Mouse (Mus musculus): ENCODE measurements around the gene Safb. TPM values are rescaled to one million over a fixed set of nuclear protein-coding genes. Genes with fewer than 3 reads are reported as not detected.
"Not testable (repeated sequence)": the region's sequence is repeated elsewhere in the genome, so short reads cannot be mapped to it uniquely, and the experiment has no call there.

Gene Safb
- polyA plus RNA-seq, 1 experiment: 141 TPM

- Histone ChIP-seq H3K27me3 (ENCODE audit: control insufficient read depth, insufficient read depth, low read length) (no peaks in the 10 kb centered on the region), H3K27ac (ENCODE audit: insufficient read depth, low read length) (no peak overlapping the region), H3K4me1 (ENCODE audit: control insufficient read depth, insufficient read depth, low read length) (no peaks in the 10 kb centered on the region), H3K4me3 (replicated peaks; ENCODE audit: insufficient read depth, low read depth, low read length) (peak overlapping the region; percentile 65)
- no peak for DNase-seq
- under 1% methylated on average over 26 of the region's 32 CpGs for WGBS
- TF ChIP-seq POLR2A (IDR thresholded peaks at IDR 0.05; ENCODE audit: borderline replicate concordance, insufficient read depth, low read length) (no peak), CTCF (IDR thresholded peaks at IDR 0.05; ENCODE audit: borderline replicate concordance, insufficient read depth, low read depth, low read length) (no peak)
Observed at GRCm38 (mm10) chr17:56626260-56626659, 41.6 kb downstream of the Safb start.

- peak within 1 kb of the TSS; percentile 65 for H3K4me3 ChIP-seq (replicated peaks; ENCODE audit: insufficient read depth, low read depth, low read length)
- TF ChIP-seq CTCF (IDR thresholded peaks at IDR 0.05; ENCODE audit: borderline replicate concordance, insufficient read depth, low read depth, low read length): no peak
- peak; percentile 96 for TF ChIP-seq POLR2A (IDR thresholded peaks at IDR 0.05; ENCODE audit: borderline replicate concordance, insufficient read depth, low read length)
- peak; percentile 97 to 98 for DNase-seq
- no peaks in the 10 kb centered on the region for H3K27me3 ChIP-seq (ENCODE audit: control insufficient read depth, insufficient read depth, low read length)
- under 1% methylated on average over 51 of the region's 51 CpGs for WGBS
- H3K27ac ChIP-seq (ENCODE audit: insufficient read depth, low read length): no peak within 1 kb of the TSS
- H3K4me1 ChIP-seq (ENCODE audit: control insufficient read depth, insufficient read depth, low read length): no peaks in the 10 kb centered on the region
Observed at GRCm38 (mm10) chr17:56626754-56627470, 42.3 kb downstream of the Safb start, which contains the start of gene Lonp1. TSS of gene Lonp1 (minus strand) at chr17:56626887.

GRCm38 (mm10) chr17:56627530-56628277 is 43.1 kb downstream of the Safb start, which contains the start of gene Catsperd:
TSS of gene Catsperd (plus strand) at chr17:56628143.
- peak; percentile 51 to 65 for DNase-seq
- Histone ChIP-seq H3K27me3 (ENCODE audit: control insufficient read depth, insufficient read depth, low read length) (no peaks in the 10 kb centered on the region), H3K4me1 (ENCODE audit: control insufficient read depth, insufficient read depth, low read length) (no peaks in the 10 kb centered on the region), H3K27ac (ENCODE audit: insufficient read depth, low read length) (no peak within 1 kb of the TSS), H3K4me3 (replicated peaks; ENCODE audit: insufficient read depth, low read depth, low read length) (peak within 1 kb of the TSS; percentile 65)
- 7% methylated on average over 26 of the region's 26 CpGs for WGBS
- no peak for TF ChIP-seq CTCF (IDR thresholded peaks at IDR 0.05; ENCODE audit: borderline replicate concordance, insufficient read depth, low read depth, low read length)
- no peak for TF ChIP-seq POLR2A (IDR thresholded peaks at IDR 0.05; ENCODE audit: borderline replicate concordance, insufficient read depth, low read length)

- not testable (repeated sequence) for DNase-seq; H3K4me3 ChIP-seq (replicated peaks; ENCODE audit: insufficient read depth, low read depth, low read length); H3K27ac ChIP-seq (ENCODE audit: insufficient read depth, low read length); H3K27me3 ChIP-seq (ENCODE audit: control insufficient read depth, insufficient read depth, low read length); H3K4me1 ChIP-seq (ENCODE audit: control insufficient read depth, insufficient read depth, low read length)
- whole genome bisulfite sequencing: 78% methylated on average over 27 of the region's 27 CpGs
Observed at GRCm38 (mm10) chr17:56629800-56630781, 45.5 kb downstream of the Safb start.

- no peak overlapping the region for H3K27ac ChIP-seq (ENCODE audit: insufficient read depth, low read length)
- H3K4me3 ChIP-seq (replicated peaks; ENCODE audit: insufficient read depth, low read depth, low read length): no peak overlapping the region
- no peak for DNase-seq
- H3K27me3 ChIP-seq (ENCODE audit: control insufficient read depth, insufficient read depth, low read length): no peaks in the 10 kb centered on the region; the same call in 1 of the 2 replicates
- 44% methylated on average over 4 of the region's 4 CpGs for WGBS
- TF ChIP-seq POLR2A (IDR thresholded peaks at IDR 0.05; ENCODE audit: borderline replicate concordance, insufficient read depth, low read length) (no peak), CTCF (IDR thresholded peaks at IDR 0.05; ENCODE audit: borderline replicate concordance, insufficient read depth, low read depth, low read length) (no peak)
- H3K4me1 ChIP-seq (ENCODE audit: control insufficient read depth, insufficient read depth, low read length): no peaks in the 10 kb centered on the region
Observed at GRCm38 (mm10) chr17:56631807-56632206, 47.2 kb downstream of the Safb start.

GRCm38 (mm10) chr17:56634023-56634422 is 49.4 kb downstream of the Safb start:
- Histone ChIP-seq H3K4me3 (replicated peaks; ENCODE audit: insufficient read depth, low read depth, low read length) (no peak overlapping the region), H3K27ac (ENCODE audit: insufficient read depth, low read length) (no peak overlapping the region), H3K4me1 (ENCODE audit: control insufficient read depth, insufficient read depth, low read length) (no peaks in the 10 kb centered on the region), H3K27me3 (ENCODE audit: control insufficient read depth, insufficient read depth, low read length) (no peaks in the 10 kb centered on the region; the same call in 1 of the 2 replicates)
- no peak for TF ChIP-seq CTCF (IDR thresholded peaks at IDR 0.05; ENCODE audit: borderline replicate concordance, insufficient read depth, low read depth, low read length)
- TF ChIP-seq POLR2A (IDR thresholded peaks at IDR 0.05; ENCODE audit: borderline replicate concordance, insufficient read depth, low read length): no peak
- 74% methylated on average over 6 of the region's 6 CpGs for WGBS
- no peak for DNase-seq

- no peak overlapping the region for H3K27ac ChIP-seq (ENCODE audit: insufficient read depth, low read length)
- DNase-seq: no peak
- H3K27me3 ChIP-seq (ENCODE audit: control insufficient read depth, insufficient read depth, low read length): no peaks in the 10 kb centered on the region; the same call in 1 of the 2 replicates
- 82% methylated on average over 4 of the region's 4 CpGs for WGBS
- H3K4me3 ChIP-seq (replicated peaks; ENCODE audit: insufficient read depth, low read depth, low read length): no peak overlapping the region
- TF ChIP-seq CTCF (IDR thresholded peaks at IDR 0.05; ENCODE audit: borderline replicate concordance, insufficient read depth, low read depth, low read length) (no peak), POLR2A (IDR thresholded peaks at IDR 0.05; ENCODE audit: borderline replicate concordance, insufficient read depth, low read length) (no peak)
- no peaks in the 10 kb centered on the region for H3K4me1 ChIP-seq (ENCODE audit: control insufficient read depth, insufficient read depth, low read length)
Observed at GRCm38 (mm10) chr17:56643237-56643636, 58.6 kb downstream of the Safb start.

Data from cerebellum, adult 2 months (tissue).